Mouse (Mus musculus) T-cell, adult 2 months (primary cell): ENCODE measurements around the gene Wdr45.
A peak's percentile ranks its signal among the peaks of the same experiment; 100 is the strongest.

Experiments
- DNase-seq: peaks from one replicate; pipeline ENCODE4 v3.0.0; 2022; ENCODE audit warnings: low spot score

Gene Wdr45

DNA sequence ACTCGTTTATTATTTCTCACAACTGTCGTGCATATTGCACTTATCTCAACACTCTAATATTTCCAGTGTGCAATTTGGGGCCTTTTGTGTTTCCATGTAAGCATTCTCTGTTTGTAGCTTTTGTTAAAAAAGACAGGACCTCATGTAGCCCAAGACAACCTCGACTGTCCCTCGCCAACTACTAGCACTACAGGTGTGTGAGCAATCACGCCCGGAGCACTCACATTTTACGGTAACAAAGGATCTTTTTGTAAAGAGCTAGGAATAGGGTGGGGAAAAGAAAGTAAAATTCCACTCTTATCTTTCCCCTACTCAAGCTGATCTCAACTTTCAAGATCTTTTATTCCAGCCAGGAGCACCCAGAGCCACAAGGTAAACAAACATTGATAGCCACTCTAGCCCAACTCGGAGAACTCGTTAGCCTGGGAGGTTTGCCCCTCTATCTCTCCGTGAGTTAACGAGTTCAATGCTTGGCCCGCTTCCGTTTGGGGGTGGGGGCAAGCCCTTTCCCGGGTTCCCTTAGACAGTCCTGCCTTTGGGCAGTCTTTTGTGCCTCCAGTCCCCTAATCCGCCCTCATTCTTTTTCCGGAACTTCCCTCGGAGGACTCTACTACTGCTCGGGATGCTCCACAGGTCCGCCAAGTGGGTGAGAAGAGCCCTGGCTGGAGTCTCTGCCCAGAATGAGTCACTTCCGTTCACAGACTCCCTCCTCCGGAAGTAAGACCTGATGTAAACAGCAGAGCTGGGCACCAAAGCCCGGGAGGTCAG is 7.6 kb downstream of the Wdr45 start, which contains the start of gene Gm45208:
TSS of gene Gm45208 (plus strand) at position 732 of the 768 bp plus-strand sequence.
- DNase-seq: peak; percentile 75

DNA sequence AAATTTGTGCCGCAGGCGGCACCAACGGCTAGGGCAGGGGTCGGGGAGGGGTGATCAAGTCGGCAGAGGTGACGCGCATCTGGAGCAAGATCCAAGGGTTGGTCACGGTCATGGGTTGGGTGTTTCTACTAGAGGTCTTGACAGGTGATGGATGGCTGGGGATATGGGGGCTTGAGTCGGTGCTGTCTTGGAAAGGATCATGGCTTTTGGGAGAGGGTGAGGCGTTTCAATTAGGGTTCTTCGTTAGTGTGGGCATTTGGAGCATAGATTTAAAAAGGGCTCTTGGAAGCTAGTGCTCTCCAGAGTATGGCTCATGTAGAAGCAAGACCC is 8.1 kb downstream of the Wdr45 start:
- DNase-seq: no peak

DNA sequence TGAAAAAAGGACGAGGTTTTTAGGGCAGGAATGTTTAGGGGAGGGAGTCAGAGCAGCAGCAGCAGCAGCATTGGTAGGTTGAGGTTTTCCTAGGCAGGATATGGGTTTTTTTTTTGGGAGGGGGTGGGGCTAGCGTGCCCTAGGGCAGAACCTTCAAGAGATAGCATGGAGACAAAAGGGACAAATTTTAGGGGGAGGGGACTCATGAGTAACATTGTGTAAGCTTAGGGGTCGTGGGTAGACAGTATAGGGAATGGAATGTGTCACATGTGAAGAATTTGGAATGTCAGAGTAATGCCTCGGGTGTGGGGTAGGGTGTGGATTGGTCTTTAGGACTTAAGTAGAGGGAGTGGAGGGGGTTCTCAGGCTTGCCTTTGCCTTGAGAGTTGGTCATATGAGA is 8.6 kb downstream of the Wdr45 start:
- DNase-seq: no peak

DNA sequence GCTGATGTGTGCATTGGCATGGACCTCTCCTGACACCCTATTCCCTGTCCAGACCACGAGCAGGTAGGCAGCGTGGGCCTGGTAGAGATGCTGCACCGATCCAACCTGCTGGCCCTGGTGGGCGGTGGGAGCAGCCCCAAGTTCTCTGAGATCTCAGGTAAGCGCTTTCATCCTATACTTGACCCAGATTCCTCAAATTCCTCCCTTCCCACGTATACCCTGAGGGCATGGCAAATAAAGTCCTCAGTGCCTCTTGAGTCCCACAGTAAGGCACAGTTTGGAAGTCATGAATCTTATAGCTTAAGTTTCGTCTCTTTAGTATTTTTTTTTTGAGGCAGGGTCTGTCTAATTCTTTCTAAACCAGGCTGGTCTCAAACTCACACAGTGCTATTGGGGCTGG is 10.0 kb downstream of the Wdr45 start:
- DNase-seq: no peak

DNA sequence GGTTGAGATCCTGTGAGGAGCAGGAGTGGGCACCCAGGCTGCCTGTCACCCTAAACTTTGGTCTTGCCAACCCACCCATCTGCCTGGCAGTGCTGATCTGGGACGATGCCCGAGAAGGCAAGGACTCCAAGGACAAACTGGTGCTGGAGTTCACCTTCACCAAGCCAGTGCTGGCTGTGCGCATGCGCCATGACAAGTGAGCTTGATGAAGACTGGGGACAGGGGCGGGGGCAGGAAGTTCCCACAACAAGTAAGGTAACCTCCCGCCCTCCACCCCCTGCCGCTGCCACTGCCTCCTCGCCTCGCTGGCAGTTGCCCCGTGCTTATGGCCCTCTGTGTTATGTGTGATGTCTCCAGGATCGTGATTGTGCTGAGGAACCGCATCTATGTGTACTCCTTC is 11.7 kb downstream of the Wdr45 start:
- no peak for DNase-seq

DNA sequence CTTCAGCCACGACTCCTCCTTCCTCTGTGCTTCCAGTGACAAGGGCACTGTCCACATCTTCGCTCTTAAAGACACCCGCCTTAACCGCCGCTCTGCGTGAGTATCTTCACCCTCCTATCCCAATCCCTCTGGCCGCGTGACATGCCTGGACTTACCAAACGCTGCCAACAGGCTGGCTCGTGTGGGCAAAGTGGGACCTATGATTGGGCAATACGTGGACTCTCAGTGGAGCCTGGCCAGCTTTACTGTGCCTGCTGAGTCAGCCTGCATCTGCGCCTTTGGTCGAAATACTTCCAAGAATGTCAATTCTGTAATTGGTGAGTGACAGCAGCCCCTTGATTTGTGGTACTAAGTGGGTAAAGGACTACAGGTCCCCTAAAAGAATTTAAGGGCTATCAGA is 13.0 kb downstream of the Wdr45 start:
- no peak for DNase-seq

DNA sequence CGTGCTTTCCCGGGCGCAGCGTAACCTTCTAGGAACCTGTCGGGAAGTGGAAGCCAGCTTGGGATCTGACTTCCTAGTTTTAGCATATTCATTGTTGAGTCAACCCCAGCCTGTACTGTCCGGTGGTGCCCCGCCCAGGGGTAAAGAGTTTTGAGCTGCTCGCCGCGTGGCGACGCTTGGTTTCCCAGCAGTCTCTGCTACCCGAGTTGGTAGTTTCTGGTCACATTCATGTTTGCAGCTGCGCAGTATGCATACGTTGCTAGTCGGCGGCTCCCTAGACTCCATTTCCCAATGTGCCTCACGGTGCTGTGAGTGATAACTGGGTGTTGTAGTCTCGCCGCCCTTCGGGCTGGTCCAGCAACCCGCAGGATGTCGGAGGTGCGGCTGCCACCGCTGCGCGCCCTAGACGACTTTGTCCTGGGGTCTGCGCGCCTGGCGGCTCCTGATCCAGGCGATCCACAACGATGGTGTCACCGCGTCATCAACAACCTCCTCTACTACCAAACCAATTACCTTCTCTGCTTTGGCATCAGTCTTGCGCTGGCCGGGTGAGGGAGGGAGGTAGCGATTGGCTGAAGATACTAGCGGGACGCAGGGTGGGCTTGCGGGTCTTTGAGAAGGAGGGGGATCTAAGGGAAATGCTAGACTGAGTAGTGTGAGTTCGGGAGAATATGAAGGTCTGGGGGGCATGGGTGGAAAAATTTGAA is 14.2 kb downstream of the Wdr45 start, which contains the start of gene Praf2:
TSS of gene Praf2 (plus strand) at position 225 of the 707 bp plus-strand sequence.
- peak; percentile 79 for DNase-seq

DNA sequence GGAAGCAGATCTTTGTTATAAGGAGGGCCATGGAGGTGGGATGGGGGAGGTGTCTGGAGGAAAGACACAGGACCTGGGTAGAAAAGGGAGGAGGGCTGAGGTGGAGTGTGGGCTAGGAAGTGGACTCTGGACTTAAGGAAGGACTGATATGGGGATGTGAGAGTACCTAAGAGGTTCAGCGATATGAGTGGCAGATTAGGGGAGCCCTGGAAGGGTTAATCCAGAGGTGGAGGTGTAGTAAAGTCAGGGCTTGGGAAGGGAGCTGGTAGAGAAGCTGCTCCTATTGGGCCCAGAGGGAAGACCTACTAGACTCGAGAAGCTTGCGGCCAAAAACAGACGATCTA is 14.8 kb downstream of the Wdr45 start:
- no peak for DNase-seq

DNA sequence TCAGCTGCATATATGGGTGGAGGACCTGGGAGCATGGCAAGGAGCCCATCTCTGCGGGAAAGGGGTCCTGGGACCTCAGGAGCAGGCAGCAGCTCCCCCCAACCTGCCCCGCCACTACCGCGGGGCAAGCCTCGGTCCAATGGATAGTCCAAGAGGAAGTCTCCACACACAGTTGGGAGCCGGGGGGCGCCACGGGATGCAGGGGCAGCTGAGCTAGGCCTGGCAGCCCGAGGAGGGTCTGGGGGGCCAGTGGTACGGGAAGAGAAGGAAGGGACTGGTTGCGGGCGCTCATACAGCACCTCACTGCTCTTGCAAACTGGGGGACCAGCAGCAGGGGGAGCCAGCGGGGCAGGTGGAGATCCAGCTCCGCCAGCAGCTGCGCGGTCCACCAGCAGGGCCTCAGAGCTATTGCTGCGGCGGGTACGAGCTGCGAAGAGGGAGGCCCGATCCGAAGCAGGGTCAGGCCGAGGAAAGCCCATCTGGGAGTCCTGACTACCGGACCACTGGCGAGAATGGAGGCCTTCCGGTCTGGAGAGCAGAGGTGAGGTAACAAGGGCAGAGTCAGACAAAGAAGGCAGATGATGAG is 19.5 kb downstream of the Wdr45 start:
- peak; percentile 79 for DNase-seq

DNA sequence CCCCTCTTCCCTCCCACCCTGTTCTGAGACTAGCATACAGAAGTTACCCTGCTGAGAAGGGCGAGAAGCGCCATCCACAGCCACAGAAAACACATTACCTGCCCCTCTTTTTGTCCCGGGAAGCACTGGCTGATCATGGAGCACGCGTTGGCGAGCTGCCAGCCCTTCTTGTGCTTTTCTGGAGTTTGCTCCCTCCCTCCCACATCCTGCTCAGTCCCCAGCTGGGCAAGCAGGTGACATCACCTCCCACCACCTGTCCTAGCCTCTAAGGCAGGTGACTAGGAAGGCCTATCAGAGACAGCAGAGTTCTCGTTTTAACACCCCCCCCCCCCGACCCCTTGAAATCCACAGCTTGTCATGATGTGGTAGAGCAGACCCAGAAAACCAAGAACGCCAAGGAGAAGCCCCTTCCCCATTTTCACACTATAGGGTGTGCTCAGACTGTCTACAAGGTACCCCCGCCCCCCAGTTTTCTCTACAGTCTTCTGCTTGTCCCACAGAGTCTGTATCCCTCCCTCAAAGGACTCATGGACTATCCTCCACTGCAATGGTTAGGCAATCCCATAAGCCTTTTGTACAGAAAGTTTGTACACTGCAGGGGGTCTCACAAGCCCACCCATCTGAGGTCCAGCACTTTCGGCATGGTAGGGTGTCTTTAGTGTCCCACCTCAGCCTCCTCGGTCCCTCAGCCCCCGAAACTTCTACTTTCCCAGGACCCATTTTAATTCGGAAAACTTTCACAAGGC is 25.4 kb downstream of the Wdr45 start:
- no peak for DNase-seq

DNA sequence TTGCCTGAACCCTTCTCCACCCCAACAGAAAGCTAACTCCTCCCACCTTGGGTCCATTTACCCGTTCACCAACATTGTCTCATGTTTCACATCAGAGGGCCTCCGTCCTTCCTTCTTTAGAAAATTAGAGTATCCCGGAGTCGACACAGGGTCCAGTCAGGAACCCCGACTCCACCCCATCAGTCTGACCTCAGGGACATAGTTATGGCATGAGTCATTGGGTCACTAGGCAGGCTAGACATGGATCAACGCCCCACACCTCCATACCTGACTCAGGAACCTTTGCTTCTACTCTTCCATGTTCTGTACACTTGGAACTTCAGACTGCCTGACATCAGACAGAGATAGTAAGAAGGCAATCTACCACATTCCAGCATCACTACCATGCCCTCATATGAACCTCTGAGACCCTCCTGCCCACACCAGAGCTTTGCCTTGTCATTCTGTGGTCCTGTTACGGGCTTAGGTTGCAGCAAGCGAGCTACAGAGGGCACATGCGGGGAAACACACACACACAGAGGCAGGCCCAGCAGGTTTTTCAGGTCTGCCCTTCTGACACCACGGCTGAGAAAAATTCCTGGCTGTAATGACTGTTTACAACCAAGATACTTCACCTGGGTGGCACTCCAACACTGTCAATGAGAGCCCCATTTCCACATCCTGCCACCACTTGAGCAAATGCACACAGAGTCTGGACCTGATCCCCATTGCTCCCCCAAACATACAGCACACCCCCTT is 26.1 kb downstream of the Wdr45 start:
- no peak for DNase-seq

DNA sequence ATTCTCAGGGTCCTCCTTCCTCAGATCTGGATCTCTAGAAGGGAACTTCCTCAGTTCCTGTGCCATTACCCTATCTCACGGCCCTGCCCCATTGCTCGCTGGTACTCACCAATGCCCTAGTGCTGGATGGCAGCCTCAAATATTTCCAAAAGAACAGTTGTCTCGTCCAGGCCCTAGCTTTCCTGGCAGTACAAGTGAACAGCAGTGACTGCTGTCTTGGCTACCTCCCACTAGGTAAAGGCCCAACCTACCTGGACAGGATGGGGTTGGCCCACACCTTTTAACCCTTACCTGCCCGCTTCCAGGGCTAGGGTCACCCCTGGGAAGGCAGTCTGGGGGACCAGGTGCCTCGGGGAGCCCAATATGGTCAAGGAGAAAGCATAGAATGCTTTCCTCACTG is 27.0 kb downstream of the Wdr45 start:
- no peak for DNase-seq

DNA sequence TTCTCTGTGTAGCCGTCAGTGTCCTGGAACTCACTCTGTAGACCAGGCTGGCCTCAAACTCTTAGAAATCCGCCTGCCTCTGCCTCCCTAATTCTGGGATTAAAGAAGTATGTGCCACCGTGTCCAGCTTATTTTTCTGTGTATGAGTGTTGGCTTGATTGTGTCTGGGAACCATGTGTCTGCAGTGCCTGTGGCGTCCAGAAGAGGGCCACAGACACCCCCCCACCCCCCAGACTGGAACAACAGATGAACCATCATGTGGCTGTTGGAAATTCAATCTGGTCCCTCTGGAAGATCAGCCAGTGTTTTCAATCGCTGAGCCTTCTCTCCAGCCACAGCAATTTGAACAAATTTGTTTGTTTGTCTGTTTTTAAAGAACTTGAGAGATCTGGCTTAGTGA is 29.3 kb downstream of the Wdr45 start:
- DNase-seq: no peak

DNA sequence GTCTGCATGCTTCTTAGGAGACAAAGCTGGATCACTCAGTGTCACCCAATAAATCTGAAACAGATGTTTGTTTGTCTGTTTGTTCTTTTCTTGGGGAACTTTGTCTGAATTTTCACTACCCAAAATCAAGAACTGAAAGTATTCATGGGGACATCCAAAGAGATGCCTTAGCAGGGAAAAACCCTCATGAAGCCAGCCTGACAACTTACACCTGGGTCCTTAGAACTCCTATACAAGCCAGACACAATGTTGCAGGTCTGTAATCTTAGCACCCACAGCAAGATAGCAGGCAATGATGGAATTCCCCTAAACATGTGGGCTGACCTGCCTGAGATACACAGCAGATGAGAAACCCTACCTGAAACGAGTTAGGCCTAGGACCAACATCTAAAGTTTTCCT is 30.8 kb downstream of the Wdr45 start:
- no peak for DNase-seq

DNA sequence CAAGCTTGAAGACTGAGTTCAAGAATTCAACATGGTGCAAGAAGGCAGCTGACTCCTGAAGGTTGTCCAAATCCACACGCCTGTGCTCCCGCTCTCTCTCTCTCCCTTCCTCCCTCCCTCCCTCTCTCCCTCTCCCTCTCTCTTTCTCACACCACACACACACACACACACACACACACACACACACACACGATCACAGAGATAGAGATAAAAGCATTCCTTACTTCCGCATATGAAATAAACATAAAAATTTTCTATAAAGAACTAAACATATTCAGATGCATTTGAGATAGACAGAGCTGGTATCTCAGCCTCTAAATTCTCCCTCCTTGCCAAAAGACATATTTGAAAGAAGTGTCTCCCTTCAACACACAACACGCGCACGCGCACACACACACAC is 31.3 kb downstream of the Wdr45 start:
- DNase-seq: no peak

DNA sequence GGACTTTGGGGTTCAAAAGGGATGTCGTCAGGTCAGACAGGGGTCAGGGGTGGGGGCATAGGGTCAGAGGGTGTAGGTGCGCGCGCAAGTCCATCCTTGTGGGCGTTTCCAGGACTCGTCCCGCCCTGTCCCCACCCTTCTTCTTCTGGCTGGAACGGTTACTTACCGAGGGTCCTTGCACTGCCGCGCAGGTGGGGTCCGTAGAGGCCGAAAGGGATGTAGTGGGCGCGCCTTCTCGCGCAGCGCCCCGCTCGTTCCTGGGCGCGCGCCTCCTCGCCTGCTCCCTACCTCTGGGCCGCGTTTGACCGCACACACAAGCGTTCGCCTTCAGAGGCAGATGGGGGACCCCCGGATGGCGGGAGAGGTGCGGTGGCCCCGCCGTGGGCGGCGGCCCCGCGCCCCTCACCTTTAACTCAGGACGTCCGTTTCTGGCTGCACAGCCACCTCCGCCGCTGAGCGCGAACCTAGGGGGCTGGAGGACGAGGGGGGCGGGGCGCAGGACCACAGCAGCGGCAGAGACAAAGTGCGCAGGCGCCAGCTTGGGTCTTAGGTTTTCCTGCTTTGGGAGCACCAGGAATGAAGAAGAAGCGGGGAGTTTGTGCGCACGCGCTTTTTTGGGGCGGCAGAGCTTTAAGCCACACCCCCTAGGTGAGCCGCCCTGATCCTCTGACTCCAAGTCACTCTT is 36.4 kb downstream of the Wdr45 start, which contains the start of gene Ccdc120:
TSS of gene Ccdc120 (minus strand) at position 474 of the 685 bp plus-strand sequence.
- DNase-seq: no peak

DNA sequence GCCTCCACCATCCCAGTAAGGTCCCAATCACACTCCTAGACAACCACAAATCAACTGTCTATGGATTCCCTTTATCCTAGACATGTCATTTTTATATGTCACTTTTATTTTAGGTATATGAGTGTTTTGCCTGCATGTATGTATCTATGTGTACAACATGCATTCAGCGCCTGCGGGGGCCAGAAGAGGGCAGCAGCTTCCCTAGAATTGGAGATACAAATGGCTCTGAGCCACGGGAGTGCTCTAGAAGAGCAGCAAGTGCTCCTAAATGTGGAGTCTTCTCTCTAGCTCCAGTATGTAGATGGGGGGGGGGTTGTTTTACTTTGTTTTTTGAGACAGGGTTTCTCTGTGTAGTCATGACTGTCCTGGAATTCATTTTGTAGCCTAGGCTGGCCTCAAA is 39.5 kb downstream of the Wdr45 start:
- DNase-seq: peak; percentile 46

DNA sequence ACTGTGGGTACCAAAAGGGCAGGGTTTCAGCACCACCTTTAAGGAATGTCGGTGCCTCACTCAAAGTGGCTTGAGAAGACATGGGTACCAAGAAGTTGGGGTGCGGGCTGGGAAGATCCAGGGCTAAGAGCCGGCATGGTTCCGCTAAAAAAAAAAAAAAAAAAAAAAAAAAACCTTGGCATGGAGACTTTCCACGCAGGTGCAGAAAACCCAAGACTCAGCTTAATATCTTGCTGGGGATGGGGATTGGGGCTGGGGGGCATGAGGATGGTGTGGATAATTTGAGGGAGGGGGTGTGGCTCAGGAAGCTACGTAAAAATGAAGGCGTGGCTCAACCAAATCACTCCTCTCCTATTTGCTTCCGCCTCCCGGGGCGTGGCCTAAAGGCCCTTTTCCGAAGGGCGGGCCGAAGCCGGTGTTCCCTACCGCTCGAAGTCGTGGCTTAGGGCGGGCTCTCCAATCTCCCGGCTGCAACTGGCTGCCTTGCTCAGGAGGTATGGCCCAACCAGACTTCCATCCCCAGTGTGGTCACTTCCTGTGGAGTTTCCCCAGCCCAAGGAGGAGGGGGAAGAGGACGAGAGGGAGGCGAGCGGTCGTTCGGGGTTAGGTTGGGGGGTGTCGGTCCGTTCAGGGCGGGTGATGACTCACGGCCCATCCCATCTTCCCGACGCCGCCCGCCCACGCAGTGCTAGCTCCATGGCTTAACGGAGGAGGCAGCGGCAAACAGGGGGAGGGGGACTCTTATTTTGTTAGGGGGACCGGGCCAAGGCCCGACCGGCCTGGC is 48.2 kb downstream of the Wdr45 start, which contains the start of gene Tfe3:
TSS of gene Tfe3 (plus strand) at position 424 of the 784 bp plus-strand sequence.
- peak; percentile 92 for DNase-seq

DNA sequence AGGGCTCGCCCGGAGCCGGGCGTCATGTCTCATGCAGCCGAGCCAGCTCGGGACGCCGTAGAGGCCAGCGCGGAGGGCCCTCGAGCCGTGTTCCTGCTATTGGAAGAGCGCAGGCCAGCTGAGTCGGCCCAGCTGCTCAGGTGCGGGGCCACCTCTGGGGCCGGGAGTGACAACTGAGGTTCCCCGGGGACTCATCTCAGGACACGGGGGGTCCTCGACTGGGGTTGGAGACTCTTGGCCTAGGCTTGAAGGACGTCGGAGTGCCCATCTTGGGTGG is 48.7 kb downstream of the Wdr45 start:
- no peak for DNase-seq

DNA sequence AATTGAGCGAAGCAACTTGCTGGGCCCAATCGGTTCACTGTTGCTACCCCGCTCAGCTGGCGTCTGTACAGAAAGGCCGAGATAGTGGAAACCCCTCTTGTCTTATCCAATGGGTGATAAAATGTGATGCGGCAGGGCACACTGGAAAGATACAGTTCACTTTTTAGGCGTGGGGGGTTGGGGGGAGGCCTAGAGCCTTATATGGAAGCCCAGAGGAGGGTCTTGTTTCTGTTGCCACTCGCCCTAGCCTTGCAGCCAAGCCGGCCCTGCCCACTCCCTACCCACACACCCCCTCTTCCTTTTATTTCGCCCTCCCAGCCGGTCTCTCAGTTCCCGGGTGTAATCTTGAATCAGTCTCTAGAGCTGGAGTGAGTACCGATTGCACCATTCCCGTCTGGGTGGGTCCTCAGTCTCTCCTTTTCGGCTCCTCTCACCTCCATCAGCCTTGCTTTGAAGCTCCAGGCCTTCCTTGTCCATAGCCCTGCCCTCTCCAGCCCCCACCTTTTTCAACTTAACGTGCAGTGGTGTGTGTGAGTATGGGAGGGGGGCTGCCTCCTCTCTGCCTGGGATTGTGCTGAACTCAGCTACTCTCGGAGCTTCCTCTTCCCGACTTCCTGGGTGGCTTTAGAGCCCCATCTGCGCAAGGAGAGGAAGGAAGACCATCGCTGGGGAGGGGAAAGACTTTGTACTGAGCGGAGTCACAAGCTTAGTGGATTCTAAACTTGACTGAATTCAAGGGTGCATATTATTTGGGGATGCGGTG is 49.7 kb downstream of the Wdr45 start:
- DNase-seq: no peak
